Mouse (Mus musculus): Measurements from ENCODE around the gene Nmur1. TPM values are rescaled to one million over a fixed set of nuclear protein-coding genes. Genes with fewer than 3 reads are reported as not detected.

The Nmur1 gene
- polyA plus RNA-seq, 1 experiment from 2014 or later = not detected

- no peaks in the 10 kb centered on the region for H3K9me3 ChIP-seq (ENCODE audit: control insufficient read depth, low read length)
- peaks cover 16% of the 10 kb centered on the region for H3K4me1 ChIP-seq (ENCODE audit: control insufficient read depth, insufficient read depth, low read length)
- H3K9ac ChIP-seq (ENCODE audit: low read length) = peak overlapping the region; percentile 97
- ATAC-seq (ENCODE audit: insufficient read depth, low FRiP score, low TSS enrichment) = peak; percentile 0; the same call in 1 of the 2 replicates
- H3K36me3 ChIP-seq (ENCODE audit: control insufficient read depth, insufficient read depth, low read length) = no peaks in the 10 kb centered on the region; the same call in 1 of the 2 replicates
- no peak for DNase-seq (ENCODE audit: low spot score)
- peak overlapping the region; percentile 45 for H3K4me3 ChIP-seq (ENCODE audit: low read depth, low read length)
- H3K27ac ChIP-seq (ENCODE audit: low read depth, low read length) = peak overlapping the region; percentile 99
- H3K27me3 ChIP-seq (ENCODE audit: control insufficient read depth, insufficient read depth, low read length) = no peaks in the 10 kb centered on the region
- WGBS = 3% methylated on average over 24 of the region's 24 CpGs
- peak overlapping the region; percentile 91 for H3K4me2 ChIP-seq (ENCODE audit: low read depth)
These were observed 16.8 kb upstream of the Nmur1 start for GRCm38 (mm10) chr1:86442832-86443231.

GRCm38 (mm10) chr1:86441980-86442831 lies 16.2 kb upstream of the Nmur1 start:
- ATAC-seq (ENCODE audit: insufficient read depth, low FRiP score, low TSS enrichment) (peak; percentile 72), DNase-seq (ENCODE audit: low spot score) (peak; percentile 89)
- Histone ChIP-seq H3K9ac (ENCODE audit: low read length) (peak overlapping the region; percentile 97), H3K36me3 (ENCODE audit: control insufficient read depth, insufficient read depth, low read length) (no peaks in the 10 kb centered on the region; the same call in 1 of the 2 replicates), H3K27me3 (ENCODE audit: control insufficient read depth, insufficient read depth, low read length) (no peaks in the 10 kb centered on the region), H3K4me3 (ENCODE audit: low read depth, low read length) (peak overlapping the region; percentile 45), H3K4me1 (ENCODE audit: control insufficient read depth, insufficient read depth, low read length) (peaks cover 16% of the 10 kb centered on the region), H3K9me3 (ENCODE audit: control insufficient read depth, low read length) (no peaks in the 10 kb centered on the region), H3K27ac (ENCODE audit: low read depth, low read length) (peak overlapping the region; percentile 99), H3K4me2 (ENCODE audit: low read depth) (peak overlapping the region; percentile 91)
- under 1% methylated on average over 74 of the region's 81 CpGs for WGBS

GRCm38 (mm10) chr1:86441724-86441979 lies 15.6 kb upstream of the Nmur1 start:
- peak overlapping the region; percentile 97 for H3K9ac ChIP-seq (ENCODE audit: low read length)
- H3K36me3 ChIP-seq (ENCODE audit: control insufficient read depth, insufficient read depth, low read length) = no peaks in the 10 kb centered on the region; the same call in 1 of the 2 replicates
- ATAC-seq (ENCODE audit: insufficient read depth, low FRiP score, low TSS enrichment) = no peak; the same call in 1 of the 2 replicates
- H3K27me3 ChIP-seq (ENCODE audit: control insufficient read depth, insufficient read depth, low read length) = no peaks in the 10 kb centered on the region
- peak overlapping the region; percentile 45 for H3K4me3 ChIP-seq (ENCODE audit: low read depth, low read length)
- no peak for DNase-seq (ENCODE audit: low spot score)
- H3K27ac ChIP-seq (ENCODE audit: low read depth, low read length) = peak overlapping the region; percentile 99
- peak overlapping the region; percentile 91 for H3K4me2 ChIP-seq (ENCODE audit: low read depth)
- 1% methylated on average over 5 of the region's 5 CpGs for WGBS
- peaks cover 16% of the 10 kb centered on the region for H3K4me1 ChIP-seq (ENCODE audit: control insufficient read depth, insufficient read depth, low read length)
- no peaks in the 10 kb centered on the region for H3K9me3 ChIP-seq (ENCODE audit: control insufficient read depth, low read length)

GRCm38 (mm10) chr1:86440887-86441723 lies 15.1 kb upstream of the Nmur1 start:
- peak overlapping the region; percentile 91 for H3K4me2 ChIP-seq (ENCODE audit: low read depth)
- no peaks in the 10 kb centered on the region; the same call in 1 of the 2 replicates for H3K36me3 ChIP-seq (ENCODE audit: control insufficient read depth, insufficient read depth, low read length)
- peak; percentile 8 for ATAC-seq (ENCODE audit: insufficient read depth, low FRiP score, low TSS enrichment)
- peak overlapping the region; percentile 45 for H3K4me3 ChIP-seq (ENCODE audit: low read depth, low read length)
- H3K27ac ChIP-seq (ENCODE audit: low read depth, low read length) = peak overlapping the region; percentile 99
- under 1% methylated on average over 29 of the region's 29 CpGs for WGBS
- peak; percentile 80 for DNase-seq (ENCODE audit: low spot score)
- no peaks in the 10 kb centered on the region for H3K9me3 ChIP-seq (ENCODE audit: control insufficient read depth, low read length)
- H3K27me3 ChIP-seq (ENCODE audit: control insufficient read depth, insufficient read depth, low read length) = no peaks in the 10 kb centered on the region
- peaks cover 18% of the 10 kb centered on the region for H3K4me1 ChIP-seq (ENCODE audit: control insufficient read depth, insufficient read depth, low read length)
- H3K9ac ChIP-seq (ENCODE audit: low read length) = peak overlapping the region; percentile 97

GRCm38 (mm10) chr1:86440171-86440886 lies 14.3 kb upstream of the Nmur1 start:
- DNase-seq (ENCODE audit: low spot score) = peak; percentile 92
- H3K4me2 ChIP-seq (ENCODE audit: low read depth) = peak overlapping the region; percentile 91
- peak overlapping the region; percentile 45; the same call in 1 of the 2 replicates for H3K4me3 ChIP-seq (ENCODE audit: low read depth, low read length)
- peaks cover 25% of the 10 kb centered on the region for H3K4me1 ChIP-seq (ENCODE audit: control insufficient read depth, insufficient read depth, low read length)
- no peaks in the 10 kb centered on the region for H3K27me3 ChIP-seq (ENCODE audit: control insufficient read depth, insufficient read depth, low read length)
- peak; percentile 71 for ATAC-seq (ENCODE audit: insufficient read depth, low FRiP score, low TSS enrichment)
- H3K9ac ChIP-seq (ENCODE audit: low read length) = peak overlapping the region; percentile 5
- peak overlapping the region; percentile 99 for H3K27ac ChIP-seq (ENCODE audit: low read depth, low read length)
- no peaks in the 10 kb centered on the region for H3K9me3 ChIP-seq (ENCODE audit: control insufficient read depth, low read length)
- WGBS = 3% methylated on average over 18 of the region's 18 CpGs
- no peaks in the 10 kb centered on the region; the same call in 1 of the 2 replicates for H3K36me3 ChIP-seq (ENCODE audit: control insufficient read depth, insufficient read depth, low read length)

- ATAC-seq (ENCODE audit: insufficient read depth, low FRiP score, low TSS enrichment) (no peak), DNase-seq (ENCODE audit: low spot score) (no peak)
- Histone ChIP-seq H3K27me3 (ENCODE audit: control insufficient read depth, insufficient read depth, low read length) (no peaks in the 10 kb centered on the region), H3K27ac (ENCODE audit: low read depth, low read length) (no peak overlapping the region), H3K4me2 (ENCODE audit: low read depth) (no peak overlapping the region), H3K4me1 (ENCODE audit: control insufficient read depth, insufficient read depth, low read length) (peaks cover 32% of the 10 kb centered on the region), H3K9ac (ENCODE audit: low read length) (peak overlapping the region; percentile 5), H3K4me3 (ENCODE audit: low read depth, low read length) (no peak overlapping the region), H3K36me3 (ENCODE audit: control insufficient read depth, insufficient read depth, low read length) (no peaks in the 10 kb centered on the region; the same call in 1 of the 2 replicates), H3K9me3 (ENCODE audit: control insufficient read depth, low read length) (no peaks in the 10 kb centered on the region)
- WGBS = 30% methylated on average over 8 of the region's 8 CpGs
These were observed 13.6 kb upstream of the Nmur1 start for GRCm38 (mm10) chr1:86439487-86440170.

- H3K4me1 ChIP-seq (ENCODE audit: control insufficient read depth, insufficient read depth, low read length) = peaks cover 37% of the 10 kb centered on the region
- H3K27ac ChIP-seq (ENCODE audit: low read depth, low read length) = no peak overlapping the region
- DNase-seq (ENCODE audit: low spot score) (no peak), ATAC-seq (ENCODE audit: insufficient read depth, low FRiP score, low TSS enrichment) (no peak)
- H3K4me2 ChIP-seq (ENCODE audit: low read depth) = no peak overlapping the region
- no peaks in the 10 kb centered on the region for H3K27me3 ChIP-seq (ENCODE audit: control insufficient read depth, insufficient read depth, low read length)
- no peak overlapping the region for H3K4me3 ChIP-seq (ENCODE audit: low read depth, low read length)
- no peaks in the 10 kb centered on the region for H3K9me3 ChIP-seq (ENCODE audit: control insufficient read depth, low read length)
- H3K36me3 ChIP-seq (ENCODE audit: control insufficient read depth, insufficient read depth, low read length) = no peaks in the 10 kb centered on the region; the same call in 1 of the 2 replicates
- WGBS = 79% methylated on average over 2 of the region's 2 CpGs
- no peak overlapping the region; the same call in 1 of the 2 replicates for H3K9ac ChIP-seq (ENCODE audit: low read length)
These were observed 12.5 kb upstream of the Nmur1 start for GRCm38 (mm10) chr1:86438501-86438900.

GRCm38 (mm10) chr1:86438014-86438319 lies 11.9 kb upstream of the Nmur1 start:
- ATAC-seq (ENCODE audit: insufficient read depth, low FRiP score, low TSS enrichment) = no peak
- peaks cover 33% of the 10 kb centered on the region for H3K4me1 ChIP-seq (ENCODE audit: control insufficient read depth, insufficient read depth, low read length)
- no peak overlapping the region for H3K4me2 ChIP-seq (ENCODE audit: low read depth)
- no peak overlapping the region for H3K4me3 ChIP-seq (ENCODE audit: low read depth, low read length)
- no peak for DNase-seq (ENCODE audit: low spot score)
- H3K9ac ChIP-seq (ENCODE audit: low read length) = no peak overlapping the region
- 79% methylated on average over 6 of the region's 6 CpGs for WGBS
- no peaks in the 10 kb centered on the region for H3K36me3 ChIP-seq (ENCODE audit: control insufficient read depth, insufficient read depth, low read length)
- no peaks in the 10 kb centered on the region for H3K27me3 ChIP-seq (ENCODE audit: control insufficient read depth, insufficient read depth, low read length)
- H3K9me3 ChIP-seq (ENCODE audit: control insufficient read depth, low read length) = no peaks in the 10 kb centered on the region
- no peak overlapping the region for H3K27ac ChIP-seq (ENCODE audit: low read depth, low read length)

Measured in neural tube, embryonic 11.5 days (tissue).